Mouse (Mus musculus) embryonic fibroblast, embryonic 13.5 days (primary cell): ENCODE measurements at regions not wholly inside any gene's neighbourhood (a gene's known extent, or its start where the extent isn't known, plus 50 kb on each side); places are given as distances from the start of the nearest gene placed in this dataset.

ENCODE experiments used
- CTCF ChIP-seq: IDR thresholded peaks from 2 replicates; pipeline ENCODE4 v1.5.1; 2011; ENCODE audit warnings: mild to moderate bottlenecking, control low read depth, low read length, moderate library complexity, borderline replicate concordance; ENCODE audit not compliant: insufficient read depth
- POLR2A ChIP-seq: IDR thresholded peaks from 2 replicates; pipeline ENCODE4 v1.6.1; 2011; ENCODE audit warnings: low read depth, mild to moderate bottlenecking, control low read depth, low read length, moderate library complexity

DNA sequence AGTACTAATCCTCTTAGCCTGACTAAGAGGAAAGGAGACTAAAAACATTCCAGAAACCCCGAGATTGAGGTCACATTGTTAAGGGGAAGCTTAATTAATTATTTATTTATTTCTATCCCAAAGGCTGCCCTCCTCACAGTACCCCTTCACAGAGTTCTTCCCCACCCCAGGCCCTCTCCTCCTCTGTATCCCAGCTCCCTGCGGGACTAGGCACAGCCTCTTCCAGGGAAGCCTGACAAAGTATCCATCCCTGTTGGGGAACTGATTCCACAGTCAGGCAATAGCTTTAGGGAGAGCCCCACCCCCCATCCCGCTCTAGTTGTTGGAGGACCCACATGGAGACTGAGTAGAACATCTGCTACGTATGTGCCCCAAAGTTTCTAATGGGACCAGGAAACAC, 254.6 kb downstream of the Atp23 start:
- TF ChIP-seq CTCF (no peak), POLR2A (no peak)
